Mouse (Mus musculus) heart, adult 9 months (tissue): ENCODE data around the gene Ubxn7.

Experiments
- DNase-seq, 2 experiments: peaks; one replicate each; pipeline ENCODE4 v3.0.0; 2022; ENCODE audit warnings: low spot score in 2 of 2

Gene Ubxn7

DNA sequence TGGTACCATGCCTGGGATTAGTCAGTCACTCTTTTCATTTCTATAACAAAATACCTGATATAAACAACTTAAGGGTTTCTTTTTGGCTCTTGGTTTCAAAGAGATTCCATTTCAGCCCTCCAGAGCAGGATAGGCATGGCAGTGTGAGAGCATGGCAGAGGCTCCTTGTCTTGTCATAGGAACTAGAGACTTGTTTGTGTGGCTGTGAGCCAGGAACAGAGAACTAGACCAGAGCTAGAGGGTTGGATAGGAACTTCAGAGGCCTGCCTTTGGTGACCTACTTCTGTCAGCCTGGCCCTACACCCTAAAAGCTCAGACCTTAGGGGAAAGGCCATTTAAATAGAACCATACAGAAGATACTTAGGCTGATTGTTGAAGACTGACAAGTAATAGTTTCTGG is 50.8 kb downstream of the Ubxn7 start:
- no peak for DNase-seq

DNA sequence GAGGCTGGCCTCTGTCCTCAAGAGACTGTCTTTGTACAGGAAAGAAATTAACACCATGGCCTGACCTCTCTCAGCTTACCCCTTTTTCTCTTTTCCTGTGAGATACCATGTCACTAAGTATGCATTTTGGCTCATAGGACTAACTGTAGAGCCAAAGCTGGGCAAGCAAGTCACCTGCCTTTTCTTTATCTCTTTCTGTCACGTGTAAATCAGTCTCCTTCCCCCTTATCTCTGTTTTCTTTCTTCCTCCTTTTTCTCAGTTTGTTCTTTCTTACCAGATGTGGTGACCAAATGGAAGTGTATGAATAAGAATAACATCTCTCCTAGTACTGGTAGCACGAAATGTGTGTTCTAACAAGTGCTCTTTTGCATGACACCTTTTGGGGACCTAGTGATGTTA is 52.8 kb downstream of the Ubxn7 start:
- DNase-seq: no peak

DNA sequence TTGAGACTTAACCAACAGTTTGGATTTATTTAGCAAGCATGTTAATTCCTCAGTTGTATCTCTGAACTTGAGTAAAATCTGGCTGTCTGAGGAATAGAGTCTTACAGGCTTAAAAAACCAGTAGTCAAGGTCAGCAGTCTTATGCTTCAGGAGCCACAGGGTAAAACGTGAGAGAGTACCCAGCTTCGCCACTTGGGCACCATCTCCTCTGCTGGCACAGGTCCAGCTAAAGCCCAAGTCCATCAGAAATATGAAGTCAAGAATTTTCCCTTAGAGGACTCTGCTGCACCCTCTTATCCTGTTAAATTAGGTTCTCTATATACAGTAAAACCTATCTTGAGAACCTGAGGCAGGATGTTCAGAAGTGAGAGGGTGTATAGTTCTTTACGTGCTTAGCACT is 54.8 kb downstream of the Ubxn7 start:
- no peak for DNase-seq

DNA sequence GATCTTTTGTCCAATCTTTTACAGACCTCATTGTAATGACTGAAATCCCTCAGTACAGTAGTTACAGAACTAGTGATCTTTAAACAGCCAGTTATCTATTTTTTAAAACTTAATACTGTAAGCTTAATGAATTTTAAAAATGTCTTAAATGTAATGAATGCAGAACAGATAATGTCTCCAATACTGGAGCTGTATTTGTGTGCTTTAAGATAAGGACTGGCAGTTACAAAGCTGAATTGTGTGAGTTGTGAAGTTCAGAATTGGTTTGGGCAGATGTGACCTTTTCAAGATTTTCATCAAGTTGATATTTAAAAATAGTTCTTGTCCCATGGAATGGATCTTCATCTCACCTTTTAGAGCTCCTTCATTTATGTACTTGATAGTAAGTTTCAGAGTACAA is 57.0 kb downstream of the Ubxn7 start:
- no peak for DNase-seq

DNA sequence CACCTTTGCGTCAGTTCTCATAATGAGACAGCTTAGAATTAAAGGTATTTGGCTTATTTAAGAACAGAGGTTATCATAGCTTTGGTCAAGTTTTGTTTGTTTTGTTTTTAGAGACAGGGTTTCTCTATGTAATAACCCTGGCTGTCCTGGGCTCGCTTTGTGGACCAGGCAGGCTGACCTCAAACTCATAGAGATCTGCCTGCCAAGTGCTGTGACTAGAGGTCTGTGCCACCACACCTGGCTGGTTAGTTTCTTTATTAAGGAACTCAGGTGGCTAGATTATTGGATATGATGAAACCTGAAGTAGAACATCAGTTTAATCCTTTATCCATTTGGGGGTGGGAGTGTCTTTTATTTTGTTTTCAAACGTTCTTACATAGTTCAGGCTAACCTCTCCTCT is 57.8 kb downstream of the Ubxn7 start:
- DNase-seq: no peak

DNA sequence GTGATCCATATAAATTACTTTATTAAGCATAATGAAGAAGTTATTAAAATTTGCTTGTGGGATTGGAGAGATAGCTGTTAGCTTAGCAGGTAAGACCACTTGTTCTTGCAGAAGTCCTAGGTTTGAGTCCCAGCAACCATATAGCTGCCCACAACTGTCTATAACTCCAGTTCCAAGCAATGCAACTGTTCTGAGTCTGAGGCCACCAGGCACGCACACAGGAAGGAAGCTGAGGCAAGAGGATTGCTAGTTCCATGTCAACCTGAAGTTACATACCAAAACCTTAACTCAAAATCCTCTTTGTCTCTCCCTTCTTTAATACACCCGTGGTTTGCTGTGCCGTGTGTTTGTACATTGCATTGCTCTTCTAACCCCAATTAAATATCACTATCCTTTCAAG is 58.8 kb downstream of the Ubxn7 start:
- DNase-seq: no peak

DNA sequence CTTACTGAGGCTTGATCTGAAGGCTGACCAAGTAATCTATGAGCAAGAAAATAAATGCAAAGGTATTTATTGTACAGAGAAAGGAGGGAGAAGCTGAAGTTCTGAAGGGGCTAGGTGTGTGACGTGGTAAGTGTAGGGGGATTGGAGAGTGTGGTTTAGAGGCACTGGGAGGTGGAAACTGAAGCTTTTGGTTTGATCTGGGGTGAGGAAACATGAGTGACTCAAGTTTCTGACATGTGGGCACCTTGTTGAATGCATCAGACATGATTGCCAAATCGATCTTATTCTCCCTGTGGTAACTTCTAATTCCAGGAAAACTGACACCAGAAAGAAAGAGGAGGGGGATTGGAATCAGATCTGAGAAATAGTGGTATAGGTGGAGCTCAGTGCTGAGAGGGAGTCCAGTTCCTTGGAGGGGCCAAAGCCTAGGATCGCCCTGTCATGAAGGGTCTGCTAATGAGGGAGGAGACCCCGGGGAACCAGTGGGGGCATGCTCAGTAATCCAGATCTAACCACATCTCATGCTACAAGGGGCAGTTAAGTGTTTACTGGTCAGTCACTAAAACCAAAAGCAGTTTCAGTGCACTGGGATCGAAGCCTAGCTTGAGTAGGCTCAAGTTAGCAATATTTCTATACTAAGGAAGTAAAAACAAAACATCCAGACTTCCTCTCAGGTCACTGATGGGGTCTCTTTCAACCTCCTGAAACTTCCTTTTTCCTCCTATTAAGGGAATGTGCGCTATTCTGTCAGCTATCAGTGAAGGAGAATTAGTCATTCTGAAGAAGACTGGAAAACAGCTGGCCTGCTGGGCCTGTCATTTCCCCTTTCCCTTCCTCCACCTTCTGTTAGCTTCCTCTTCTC is 63.9 kb downstream of the Ubxn7 start:
- peak in 1 of 2 experiments; percentile 57 for DNase-seq

DNA sequence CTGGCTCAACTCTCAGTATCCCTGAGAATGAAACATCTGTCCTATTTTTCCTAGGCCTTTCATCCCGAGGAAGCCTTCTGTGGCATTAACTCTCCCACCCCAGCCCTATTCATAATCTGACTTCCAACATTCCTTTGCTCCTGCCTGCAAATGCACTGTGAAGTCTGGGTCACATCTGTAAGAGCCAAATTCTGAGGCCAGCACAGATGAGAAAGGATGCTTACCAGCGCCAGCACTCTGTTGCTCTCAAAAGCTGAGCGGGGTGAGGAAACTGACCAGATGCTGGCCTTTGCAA is 64.4 kb downstream of the Ubxn7 start:
- peak in 1 of 2 experiments; percentile 39 for DNase-seq

DNA sequence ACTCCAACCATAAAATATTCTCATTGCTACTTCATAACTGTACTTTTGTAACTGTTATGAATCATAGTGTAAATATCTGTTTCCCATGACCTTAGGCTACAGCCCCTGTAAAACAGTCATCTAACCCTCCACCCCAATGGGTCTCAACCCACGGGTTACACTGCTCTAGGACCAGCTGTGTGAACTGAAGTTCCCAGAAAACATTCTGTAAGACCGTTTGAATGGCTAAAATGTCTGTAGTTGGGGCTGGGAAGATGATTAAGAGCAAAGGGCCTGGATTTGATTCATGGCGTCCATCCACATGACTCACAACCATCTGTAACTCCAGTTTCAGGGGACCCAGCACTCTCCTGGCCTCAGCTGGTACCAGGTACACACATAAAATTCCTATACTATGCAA is 66.1 kb downstream of the Ubxn7 start:
- DNase-seq: no peak

DNA sequence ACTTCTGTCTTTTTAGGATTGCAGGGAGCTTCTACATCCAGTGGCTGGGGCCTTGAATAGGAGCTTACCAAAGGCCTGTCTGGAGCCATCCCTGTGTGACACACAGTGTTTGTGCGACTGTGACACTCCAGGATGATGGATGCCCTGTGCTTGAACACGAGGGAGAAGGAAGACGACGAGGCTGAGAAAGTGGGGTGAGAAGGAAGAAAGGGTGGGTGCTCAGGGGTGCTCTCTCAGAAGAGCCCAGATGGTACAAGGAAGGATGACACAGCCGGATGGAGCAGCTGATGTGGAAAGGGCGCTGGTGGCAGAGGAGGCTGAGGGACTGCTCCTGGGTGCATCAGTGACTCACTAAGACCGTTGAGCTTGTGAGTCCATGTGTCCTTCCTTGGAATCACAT is 68.2 kb downstream of the Ubxn7 start, which contains the start of gene Tm4sf19:
Gene Tm4sf19 (plus strand): TSS at position 240 of the 400 bp plus-strand sequence.
- no peak for DNase-seq

DNA sequence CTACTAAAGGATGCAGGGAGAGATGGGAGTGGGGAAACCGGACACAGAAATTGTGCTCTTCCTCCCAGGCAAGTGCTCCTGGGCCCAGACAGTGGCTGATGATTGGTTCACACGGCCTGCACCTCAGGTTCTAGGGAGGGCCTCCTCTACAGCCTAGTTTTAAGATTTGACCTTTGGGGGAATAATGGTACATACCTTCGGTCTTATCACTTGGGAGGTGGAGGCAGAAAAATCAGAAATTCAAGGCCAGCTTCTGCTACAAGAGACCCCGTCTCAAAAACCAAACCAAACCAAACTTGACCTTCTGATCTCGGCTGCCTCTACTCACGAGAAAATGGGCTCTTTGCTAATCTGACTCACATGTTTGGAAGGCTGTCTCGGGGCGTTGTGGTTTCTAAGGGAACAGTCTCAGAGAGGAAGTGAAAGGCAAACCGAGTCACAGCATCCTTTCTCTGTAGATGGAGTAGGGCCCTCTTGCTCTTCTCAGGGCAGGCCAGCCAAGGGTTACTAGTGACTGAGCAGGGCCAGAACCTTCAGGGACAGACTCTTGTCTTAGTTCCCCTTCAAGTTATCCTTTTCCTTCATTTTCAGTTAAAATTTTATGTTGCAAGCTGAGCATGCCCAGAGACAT is 69.4 kb downstream of the Ubxn7 start:
- peak; percentile 6 to 41 for DNase-seq

DNA sequence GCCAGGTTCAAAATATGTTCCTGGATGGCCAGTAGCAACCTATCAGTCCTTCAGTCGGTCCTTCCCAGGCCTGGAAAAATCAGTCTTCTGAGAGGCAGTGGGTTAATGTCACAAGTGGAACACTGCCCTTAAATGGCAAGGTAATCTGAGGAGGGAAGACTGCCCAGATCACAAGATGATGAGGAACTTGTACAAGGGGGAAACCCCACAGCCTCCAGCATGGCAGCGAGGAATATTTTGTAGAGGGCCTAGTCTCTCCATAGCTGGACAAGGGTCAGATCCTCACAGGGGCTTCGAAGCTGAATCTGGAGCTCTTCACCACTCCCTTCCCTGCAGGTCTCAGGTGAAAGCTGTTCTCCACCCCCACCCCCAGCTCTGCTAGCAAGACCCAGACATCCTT is 70.8 kb downstream of the Ubxn7 start:
- no peak for DNase-seq

DNA sequence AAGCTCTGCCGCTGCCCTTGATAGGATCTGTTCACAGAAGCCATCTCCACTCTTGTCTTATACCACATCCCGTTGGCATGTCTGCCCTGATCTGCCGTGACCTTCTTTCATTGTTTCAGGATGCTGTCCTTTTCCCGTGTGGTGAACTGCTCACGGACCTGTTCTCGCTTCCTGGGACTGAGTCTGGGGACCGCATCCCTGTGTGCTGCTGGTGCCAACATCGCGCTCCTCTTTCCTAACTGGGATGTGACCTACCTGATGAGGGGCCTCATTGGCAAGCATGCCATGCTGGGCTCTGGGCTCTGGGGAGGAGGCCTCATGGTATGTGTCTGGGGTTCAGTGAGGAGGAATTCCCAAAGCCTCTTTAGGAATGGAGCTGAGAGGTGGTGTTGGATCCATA is 73.7 kb downstream of the Ubxn7 start:
- DNase-seq: no peak

DNA sequence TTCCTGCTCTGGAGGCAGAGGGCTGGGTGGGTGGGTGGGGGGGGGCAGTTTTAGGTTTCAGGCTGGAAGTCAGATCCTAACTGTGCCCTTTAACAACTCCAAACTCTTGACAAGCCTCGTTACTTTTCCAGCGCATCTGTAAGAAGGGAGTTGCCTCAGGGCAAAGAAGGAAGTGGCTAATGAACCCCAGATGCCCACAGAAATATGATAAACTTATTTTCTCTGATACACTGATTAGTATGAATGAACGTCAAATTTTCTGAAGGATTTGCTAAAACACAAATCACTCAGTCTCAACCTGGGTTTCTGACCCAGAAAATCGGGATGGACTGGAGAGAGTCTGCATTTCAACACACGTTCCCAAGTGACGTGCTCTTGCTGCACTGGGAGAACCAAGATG is 74.6 kb downstream of the Ubxn7 start:
- DNase-seq: no peak

DNA sequence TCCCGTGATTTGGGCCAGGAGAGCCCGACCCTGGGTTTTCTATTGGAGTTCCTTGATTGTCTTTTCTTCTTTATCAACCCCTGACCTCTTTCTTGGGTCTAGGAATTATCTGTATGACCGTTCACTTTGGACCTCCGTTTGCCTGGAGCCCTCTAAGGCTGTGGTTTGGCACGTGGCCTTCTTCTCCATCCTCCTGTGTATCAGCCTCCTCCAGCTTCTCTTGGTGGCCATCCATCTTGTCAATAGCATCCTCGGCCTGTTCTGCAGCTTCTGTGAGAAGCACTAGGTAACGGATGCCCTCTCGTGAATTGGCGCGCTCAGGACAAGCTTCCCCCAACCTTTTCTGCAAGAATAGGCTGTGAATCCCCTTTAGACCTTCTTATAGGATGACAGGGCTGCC is 75.7 kb downstream of the Ubxn7 start:
- no peak for DNase-seq

DNA sequence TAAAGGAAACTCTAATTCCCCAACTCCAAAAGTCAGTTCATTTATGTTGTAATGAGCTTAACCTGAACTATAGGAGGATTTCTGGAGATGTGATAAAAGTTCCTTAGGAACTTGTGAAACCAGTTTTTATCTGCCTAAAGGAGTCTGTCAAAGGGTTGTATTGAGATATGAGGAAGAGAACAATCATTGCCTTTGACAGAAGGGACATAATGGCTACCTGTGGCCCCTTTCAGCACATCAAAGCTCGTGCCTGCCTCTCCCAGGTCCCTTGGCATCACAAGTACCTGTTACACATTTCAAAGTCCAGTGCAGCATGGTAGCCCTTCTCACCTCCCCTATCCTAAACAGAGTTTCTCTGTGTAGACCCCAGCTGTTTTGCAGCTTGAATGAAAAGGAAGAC is 85.4 kb downstream of the Ubxn7 start:
- DNase-seq: no peak

DNA sequence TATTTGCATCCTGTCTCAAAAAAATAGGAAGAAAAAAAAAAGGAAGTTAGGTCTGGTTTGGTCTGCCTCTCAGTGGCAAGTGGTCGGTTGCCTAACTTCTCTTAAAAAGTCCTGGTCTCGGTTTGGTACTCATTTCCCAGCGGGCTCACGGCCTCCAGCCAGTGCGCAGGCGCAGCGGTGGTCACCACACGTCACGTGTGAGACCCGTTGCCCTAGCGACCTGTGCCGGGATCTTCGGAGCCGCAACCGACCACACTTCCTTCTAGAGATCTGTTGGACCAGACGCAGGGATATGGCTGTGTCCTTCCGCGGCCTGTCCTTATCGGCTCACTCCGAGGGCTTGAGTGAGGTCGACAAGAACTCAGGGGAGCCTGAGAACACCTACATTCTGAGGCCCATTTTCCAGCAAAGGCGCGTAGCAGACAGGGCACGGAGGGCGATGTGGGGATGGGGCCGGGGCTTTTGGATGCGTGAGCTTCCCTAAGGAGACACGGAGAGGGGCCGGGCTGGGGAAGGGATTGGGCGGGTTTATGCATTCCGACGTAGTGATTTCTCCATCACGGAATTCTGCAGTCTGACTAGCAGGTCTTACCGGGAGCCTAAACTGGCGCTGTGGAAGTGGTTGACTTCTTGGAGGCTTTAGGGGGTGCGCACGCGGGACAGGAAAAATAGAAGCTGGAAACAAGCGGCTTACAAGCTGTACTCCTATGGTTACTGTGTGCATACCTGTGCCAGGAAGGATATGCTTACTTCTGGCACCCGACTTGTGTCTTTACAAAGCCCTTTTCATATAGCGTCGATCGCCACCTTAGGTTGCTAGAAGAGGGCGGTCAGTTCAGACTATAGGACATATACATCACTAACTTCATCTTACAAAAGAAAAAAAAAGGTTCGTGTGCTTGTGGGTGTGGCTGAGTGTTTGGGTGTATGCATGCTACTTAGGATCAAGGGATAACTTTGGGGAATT is 87.7 kb downstream of the Ubxn7 start, which contains the start of gene Tctex1d2:
Gene Tctex1d2 (plus strand): TSS at position 186 of the 967 bp plus-strand sequence.
- peak; percentile 96 to 98 for DNase-seq

DNA sequence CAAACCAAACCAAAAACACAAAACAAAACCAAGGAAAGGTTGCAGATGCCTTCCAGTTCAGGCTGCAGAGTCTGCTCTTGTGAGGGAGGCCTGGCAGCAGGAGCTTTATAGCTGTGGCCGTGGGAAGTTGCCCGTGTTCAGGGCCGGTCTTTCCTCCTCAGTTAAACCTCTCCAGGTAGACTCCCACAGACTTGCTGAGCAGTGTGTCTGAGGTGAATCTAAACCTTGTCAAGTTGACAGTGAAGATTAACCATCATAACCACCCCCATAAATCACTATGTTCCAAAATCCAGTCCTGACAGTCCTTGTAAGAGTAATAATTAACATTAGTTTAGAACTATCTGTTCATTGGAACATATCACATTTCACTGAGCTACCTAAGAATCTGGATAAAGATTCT is 95.4 kb downstream of the Ubxn7 start:
- DNase-seq: no peak

DNA sequence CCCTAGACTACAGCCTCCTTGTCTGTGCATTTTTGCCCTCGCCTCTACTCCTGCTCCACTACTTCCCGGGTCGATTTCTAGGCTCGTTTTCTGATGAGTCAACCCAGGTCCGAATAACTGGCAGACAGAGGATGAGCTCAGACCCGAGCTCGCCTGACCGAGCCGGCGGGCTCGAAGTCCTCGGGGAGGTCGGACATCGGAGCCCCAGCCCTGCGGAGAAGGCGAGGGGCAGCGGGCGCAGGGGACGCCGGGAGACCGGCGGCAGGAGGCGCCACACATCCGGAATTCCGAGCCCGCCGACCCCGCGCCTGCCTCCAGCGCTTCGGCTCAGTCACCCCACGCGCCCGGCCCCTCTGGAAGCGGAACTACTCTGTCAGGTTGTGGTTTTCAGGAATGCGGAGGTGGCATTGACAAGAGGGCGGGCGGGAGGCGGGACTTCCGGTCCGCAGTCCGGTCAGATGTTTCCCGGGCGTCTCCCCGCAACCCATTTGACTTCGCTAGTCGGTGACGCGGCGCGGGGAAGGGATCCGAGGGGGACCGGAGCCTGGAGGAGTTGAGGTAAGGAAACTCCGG is 98.5 kb downstream of the Ubxn7 start, which contains the start of gene Pcyt1a:
Gene Pcyt1a (plus strand): TSS at position 448 of the 573 bp plus-strand sequence.
- DNase-seq: peak; percentile 92 to 93

DNA sequence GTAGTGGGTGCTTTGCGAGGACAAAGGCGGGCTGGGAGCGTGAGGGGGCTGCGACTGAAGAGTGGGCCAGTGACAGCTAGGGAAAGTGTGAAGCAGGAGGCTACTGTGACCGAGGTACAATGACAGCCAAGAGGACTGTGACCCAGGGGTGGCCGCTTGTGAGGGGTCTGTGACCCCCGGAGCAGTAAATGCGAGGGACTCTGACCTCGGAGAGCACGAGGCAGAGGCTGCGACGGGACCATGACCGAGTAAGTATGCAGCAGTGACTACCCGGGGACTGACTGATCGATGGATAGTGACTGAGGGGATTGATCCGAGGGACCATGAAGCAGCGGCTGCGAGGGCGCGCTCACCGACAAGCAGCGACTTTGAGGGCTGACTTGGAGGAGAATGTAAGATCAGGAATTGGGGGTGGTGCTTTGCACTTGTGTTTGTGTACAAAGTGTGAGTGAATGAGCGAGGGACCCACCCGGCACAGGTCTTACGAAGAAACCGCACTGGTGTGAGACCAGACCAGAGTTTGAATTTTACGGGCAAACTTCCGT is 99.1 kb downstream of the Ubxn7 start:
- DNase-seq: no peak

DNA sequence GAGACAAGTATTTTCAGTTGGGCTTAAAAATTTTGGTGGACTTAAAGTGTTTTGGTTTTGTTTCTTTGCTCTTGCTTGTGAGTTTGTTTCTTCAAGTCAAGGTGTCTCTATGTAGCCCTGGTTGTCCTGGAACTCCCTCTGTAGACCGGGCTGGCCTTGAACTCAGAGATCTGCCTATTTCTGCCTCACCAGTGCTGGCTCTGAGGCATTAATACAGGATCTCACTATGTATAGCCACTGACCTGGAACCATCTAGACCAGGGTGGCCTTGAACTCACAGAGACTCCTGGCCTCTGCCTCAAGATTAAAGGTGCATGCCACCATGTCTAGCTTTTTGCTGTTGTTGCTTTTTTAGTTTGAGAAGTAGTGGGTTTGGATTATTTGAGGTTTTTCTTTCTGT is 99.9 kb downstream of the Ubxn7 start:
- no peak for DNase-seq

DNA sequence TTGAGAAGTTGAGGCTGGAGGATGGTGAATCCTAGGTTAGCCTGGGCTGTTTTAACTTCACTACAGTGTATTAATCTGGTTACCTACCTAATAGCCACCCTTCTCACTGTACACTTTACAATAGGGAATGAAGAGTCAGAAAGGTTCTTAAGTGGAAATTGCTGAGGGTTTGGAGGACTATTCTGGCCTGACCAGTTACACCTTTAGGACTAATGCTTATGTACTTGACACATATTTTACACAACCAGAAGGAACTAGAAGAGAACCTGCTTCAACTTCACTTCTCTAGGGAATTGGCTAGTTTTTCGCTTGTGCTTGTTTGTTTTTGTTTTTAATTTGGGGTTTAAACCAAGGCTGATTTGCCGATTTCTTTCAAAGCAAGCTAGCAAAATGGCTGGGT is 101.1 kb downstream of the Ubxn7 start:
- no peak for DNase-seq
